Mouse (Mus musculus) small intestine, adult 2 months (tissue): ENCODE measurements around the gene Pdp2.

Experiments used
- CTCF ChIP-seq: fragments of 200-500 bp; IDR thresholded peaks from 2 replicates; pipeline ENCODE4 v1.5.1; 2012; ENCODE audit warnings: low read depth, mild to moderate bottlenecking, control low read depth, inconsistent platforms, low read length, moderate library complexity, mixed read lengths; ENCODE audit not compliant: insufficient replicate concordance, insufficient read length; ENCODE audit errors: extremely low read depth
- POLR2A ChIP-seq: fragments of 200-500 bp; IDR thresholded peaks from 2 replicates; pipeline ENCODE4 v1.6.1; 2012; ENCODE audit warnings: low read depth, mild to moderate bottlenecking, control low read depth, inconsistent platforms, low read length, moderate library complexity

GRCm38 (mm10) chr8:104641426-104642323, 50.4 kb downstream of the Pdp2 start, which contains the start of gene Ciao2b:
- TF ChIP-seq CTCF: no peak
- peak; percentile 76; the same call in 1 of the 2 replicates for TF ChIP-seq POLR2A
